Mouse (Mus musculus) T-helper 2 cell (primary cell): ENCODE measurements at regions not wholly inside any gene's neighbourhood (a gene's known extent, or its start where the extent isn't known, plus 50 kb on each side); places are given as distances from the start of the nearest gene placed in this dataset.
"Not testable (repeated sequence)": the region's sequence is repeated elsewhere in the genome, so short reads cannot be mapped to it uniquely, and the experiment has no call there.

Experiments used
- in situ Hi-C: fragments of 300-600 bp; cut with MboI, MseI; formaldehyde crosslinking; loops from one replicate; pipeline ENCODE4 v1.15.1; 2025; ENCODE audit warnings: high pct_unique_total_duplicates

- in situ Hi-C loops, result no loop called here
These were observed 302.8 kb downstream of the Cylc2 start for GRCm38 (mm10) chr4:51519281-51519680.

GRCm38 (mm10) chr4:51519750-51520149 is 303.3 kb downstream of the Cylc2 start:
- in situ Hi-C loops, result no loop called here

GRCm38 (mm10) chr4:51545419-51545818 is 328.9 kb downstream of the Cylc2 start:
- in situ Hi-C loops, result no loop called here

- in situ Hi-C loops, result loop anchor here (10.0 to 25.0 kb wide), 2 partner anchors 795 to 1272 kb away; no protein-coding TSS in a partner anchor
These were observed 343.2 kb downstream of the Cylc2 start for GRCm38 (mm10) chr4:51559693-51560092.

- in situ Hi-C loops, result loop anchor here (10.0 to 25.0 kb wide), 2 partner anchors 795 to 1273 kb away; no protein-coding TSS in a partner anchor
These were observed 343.6 kb downstream of the Cylc2 start for GRCm38 (mm10) chr4:51560100-51560499.

- in situ Hi-C loops, result loop anchor here (10.0 to 25.0 kb wide), 2 partner anchors 792 to 1275 kb away; no protein-coding TSS in a partner anchor
These were observed 345.9 kb downstream of the Cylc2 start for GRCm38 (mm10) chr4:51562379-51562778.

GRCm38 (mm10) chr4:51576456-51576855 is 360.0 kb downstream of the Cylc2 start:
- in situ Hi-C loops, result no loop called here

- in situ Hi-C loops, result no loop called here
These were observed 377.6 kb downstream of the Cylc2 start for GRCm38 (mm10) chr4:51594044-51594443.

- in situ Hi-C loops, result no loop called here
These were observed 381.4 kb downstream of the Cylc2 start for GRCm38 (mm10) chr4:51597850-51598249.

GRCm38 (mm10) chr4:51599984-51600747 is 383.7 kb downstream of the Cylc2 start:
- in situ Hi-C loops, result no loop called here

GRCm38 (mm10) chr4:51627289-51627688 is 410.8 kb downstream of the Cylc2 start:
- in situ Hi-C loops, result no loop called here

GRCm38 (mm10) chr4:51633471-51633870 is 417.0 kb downstream of the Cylc2 start:
- in situ Hi-C loops, result no loop called here

GRCm38 (mm10) chr4:51657325-51657724 is 440.8 kb downstream of the Cylc2 start:
- in situ Hi-C loops, result no loop called here

- in situ Hi-C loops, result no loop called here
These were observed 441.8 kb downstream of the Cylc2 start for GRCm38 (mm10) chr4:51658286-51658685.

GRCm38 (mm10) chr4:51671516-51671915 is 455.0 kb downstream of the Cylc2 start:
- in situ Hi-C loops, result no loop called here

GRCm38 (mm10) chr4:51674406-51674805 is 457.9 kb downstream of the Cylc2 start:
- in situ Hi-C loops, result no loop called here

GRCm38 (mm10) chr4:51679097-51679496 is 462.6 kb downstream of the Cylc2 start:
- in situ Hi-C loops, result no loop called here

GRCm38 (mm10) chr4:51683345-51683744 is 466.9 kb downstream of the Cylc2 start:
- in situ Hi-C loops, result not testable (repeated sequence)

- in situ Hi-C loops, result no loop called here
These were observed 470.2 kb downstream of the Cylc2 start for GRCm38 (mm10) chr4:51686651-51687050.
